Mouse (Mus musculus): ENCODE measurements around the gene Ppp1r16b. TPM values are rescaled to one million over a fixed set of nuclear protein-coding genes. Genes with fewer than 3 reads are reported as not detected.

Gene Ppp1r16b
- polyA plus RNA-seq, 1 experiment from 2014 or later, result 5.7 TPM

- no peak for ATAC-seq (ENCODE audit: insufficient number of reproducible peaks, low FRiP score, low TSS enrichment, low read depth)
- H3K4me2 ChIP-seq (replicated peaks), result peak overlapping the region; percentile 84
- H3K9me3 ChIP-seq (replicated peaks), result no peaks in the 10 kb centered on the region
- 0 out of 2 replicates have a peak overlapping the region, but pooled peaks have one; percentile 1 for H3K9ac ChIP-seq
- no peak overlapping the region for H3K27ac ChIP-seq (replicated peaks)
- H3K36me3 ChIP-seq, result no peaks in the 10 kb centered on the region
- peak overlapping the region; percentile 44 for H3K4me3 ChIP-seq (replicated peaks)
- peaks cover 35% of the 10 kb centered on the region for H3K4me1 ChIP-seq
- WGBS, result 11% methylated on average over 23 of the region's 23 CpGs
- H3K27me3 ChIP-seq, result peaks cover 58% of the 10 kb centered on the region
Observed at GRCm38 (mm10) chr2:158668433-158669010, 3.3 kb downstream of the Ppp1r16b start.

DNA sequence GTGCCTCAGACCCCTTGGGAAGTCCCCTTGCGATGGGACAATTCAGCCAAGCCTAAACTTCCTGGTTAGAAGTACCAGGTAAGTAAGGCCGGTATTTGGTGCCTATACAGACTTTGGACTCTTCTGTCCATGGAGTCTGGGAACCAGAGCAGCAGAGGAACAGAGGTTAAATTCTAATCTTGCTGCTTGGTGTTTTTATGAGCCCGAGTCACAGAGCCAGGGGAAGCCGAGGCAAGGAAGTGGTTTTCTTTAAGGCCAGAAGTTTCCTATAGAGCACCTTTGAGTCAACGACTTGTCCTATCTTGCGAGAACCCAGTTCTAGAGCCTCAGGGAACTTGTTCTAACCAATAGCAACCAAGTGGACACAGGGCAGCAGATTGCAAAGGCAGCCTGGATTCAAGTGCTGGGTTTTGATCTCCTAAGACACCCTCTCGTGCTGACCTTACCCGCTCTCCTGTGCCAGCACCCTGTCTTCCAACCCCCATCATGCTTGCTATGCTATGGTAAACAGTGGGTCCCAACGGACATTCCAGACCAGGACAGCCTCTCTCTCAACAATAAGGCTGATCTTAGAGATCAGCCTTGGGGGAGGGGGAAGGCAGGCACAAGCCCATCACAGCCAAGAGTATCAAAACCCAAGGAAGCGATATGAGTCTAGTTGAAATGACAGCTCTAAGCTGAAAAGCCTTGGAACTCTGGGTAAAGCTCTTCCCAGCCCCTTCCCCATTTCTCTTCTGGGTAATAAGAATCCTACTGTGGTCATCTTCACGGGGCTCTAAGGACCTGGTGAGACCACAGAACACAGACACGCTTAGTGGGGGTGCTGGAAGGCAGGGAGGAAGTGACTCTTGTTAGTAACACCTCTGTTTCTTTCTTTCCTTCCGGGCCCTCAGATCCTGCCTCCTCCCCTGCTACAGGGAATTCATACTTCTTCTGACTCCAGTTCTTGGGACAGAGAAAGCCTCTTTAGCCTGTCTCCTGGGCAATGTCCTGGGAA, 4.3 kb downstream of the Ppp1r16b start:
- Histone ChIP-seq H3K27me3 (peaks cover 58% of the 10 kb centered on the region), H3K9me3 (replicated peaks) (no peaks in the 10 kb centered on the region), H3K36me3 (no peaks in the 10 kb centered on the region), H3K4me1 (peaks cover 44% of the 10 kb centered on the region), H3K4me2 (replicated peaks) (0 out of 2 replicates have a peak overlapping the region, but pooled peaks have one; percentile 84), H3K27ac (replicated peaks) (no peak overlapping the region), H3K4me3 (replicated peaks) (no peak overlapping the region), H3K9ac (no peak overlapping the region)
- no peak for ATAC-seq (ENCODE audit: insufficient number of reproducible peaks, low FRiP score, low TSS enrichment, low read depth)
- WGBS, result 54% methylated on average over 13 of the region's 13 CpGs

DNA sequence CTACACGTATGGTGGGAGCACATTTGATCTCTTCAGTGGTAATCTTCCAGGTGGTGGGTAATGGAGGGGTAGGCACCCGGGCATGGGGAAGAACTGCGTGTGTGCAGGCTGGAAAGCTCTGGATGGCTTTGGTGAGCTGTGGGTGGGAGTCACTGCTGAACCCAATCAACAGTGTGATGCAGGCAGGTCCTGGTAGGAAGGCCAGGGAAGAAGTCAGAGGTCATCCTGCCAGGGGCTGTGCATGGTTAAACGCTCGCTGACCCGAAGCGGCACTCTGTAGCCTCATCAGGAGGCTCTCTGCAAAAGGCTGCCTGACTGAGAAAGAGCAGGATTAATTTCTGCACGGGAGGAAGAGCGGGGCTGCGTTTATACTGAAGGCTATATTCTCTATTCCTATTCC, 5.4 kb downstream of the Ppp1r16b start:
- peaks cover 57% of the 10 kb centered on the region for H3K27me3 ChIP-seq
- no peak overlapping the region for H3K27ac ChIP-seq (replicated peaks)
- H3K4me3 ChIP-seq (replicated peaks), result no peak overlapping the region
- H3K36me3 ChIP-seq, result no peaks in the 10 kb centered on the region
- H3K4me2 ChIP-seq (replicated peaks), result no peak overlapping the region
- no peaks in the 10 kb centered on the region for H3K9me3 ChIP-seq (replicated peaks)
- H3K9ac ChIP-seq, result no peak overlapping the region
- 27% methylated on average over 10 of the region's 10 CpGs for WGBS
- H3K4me1 ChIP-seq, result peaks cover 44% of the 10 kb centered on the region
- no peak for ATAC-seq (ENCODE audit: insufficient number of reproducible peaks, low FRiP score, low TSS enrichment, low read depth)

DNA sequence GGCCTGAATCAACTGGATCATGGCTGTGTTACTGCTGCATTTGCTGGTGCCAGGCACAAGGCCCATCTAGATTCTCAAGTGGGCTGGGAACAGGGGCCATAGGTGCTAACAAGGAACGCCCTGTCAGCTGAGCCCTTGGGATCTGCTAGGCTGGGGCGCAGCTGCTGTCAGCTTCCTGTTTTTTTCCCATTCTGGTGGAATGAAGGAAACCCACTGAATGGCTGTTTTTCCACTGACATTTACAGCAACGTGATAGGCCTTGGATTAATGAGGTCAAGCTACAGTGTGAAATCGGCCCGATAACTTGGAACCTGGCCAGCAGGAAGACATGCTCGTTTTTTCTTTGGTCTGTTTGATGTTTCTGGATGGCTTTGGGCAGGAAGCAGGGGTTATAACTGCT, 7.6 kb downstream of the Ppp1r16b start:
- WGBS, result 18% methylated on average over 6 of the region's 6 CpGs
- Histone ChIP-seq H3K9me3 (replicated peaks) (no peaks in the 10 kb centered on the region), H3K4me2 (replicated peaks) (no peak overlapping the region), H3K36me3 (no peaks in the 10 kb centered on the region), H3K27ac (replicated peaks) (no peak overlapping the region; the same call in 1 of the 2 replicates), H3K4me3 (replicated peaks) (no peak overlapping the region), H3K4me1 (peaks cover 30% of the 10 kb centered on the region), H3K27me3 (peaks cover 34% of the 10 kb centered on the region), H3K9ac (no peak overlapping the region)
- ATAC-seq (ENCODE audit: insufficient number of reproducible peaks, low FRiP score, low TSS enrichment, low read depth), result no peak

DNA sequence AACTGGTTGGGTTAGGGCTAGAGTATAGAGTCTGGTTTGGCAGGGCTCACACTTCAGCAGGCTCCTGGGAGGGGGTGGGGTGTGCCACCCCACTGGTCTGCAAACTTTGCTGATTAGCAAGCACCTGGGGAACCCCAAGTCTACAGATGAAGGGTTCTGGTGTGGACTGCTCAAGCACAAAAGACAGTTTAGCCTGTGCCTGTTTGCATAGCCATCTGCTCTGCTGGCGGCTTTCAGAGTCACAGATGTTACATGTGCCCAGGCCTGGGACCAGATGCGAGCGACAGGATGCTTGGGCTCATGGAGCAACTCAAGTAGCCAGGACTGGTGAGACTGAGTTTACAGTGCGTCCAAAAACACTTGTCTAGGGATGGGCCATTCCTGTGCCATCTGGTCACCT, 8.3 kb downstream of the Ppp1r16b start:
- Histone ChIP-seq H3K4me2 (replicated peaks) (no peak overlapping the region), H3K36me3 (no peaks in the 10 kb centered on the region), H3K9ac (no peak overlapping the region), H3K27ac (replicated peaks) (no peak overlapping the region), H3K9me3 (replicated peaks) (no peaks in the 10 kb centered on the region), H3K4me1 (peaks cover 24% of the 10 kb centered on the region), H3K4me3 (replicated peaks) (no peak overlapping the region), H3K27me3 (peaks cover 28% of the 10 kb centered on the region)
- WGBS, result 34% methylated on average over 4 of the region's 4 CpGs
- no peak for ATAC-seq (ENCODE audit: insufficient number of reproducible peaks, low FRiP score, low TSS enrichment, low read depth)

DNA sequence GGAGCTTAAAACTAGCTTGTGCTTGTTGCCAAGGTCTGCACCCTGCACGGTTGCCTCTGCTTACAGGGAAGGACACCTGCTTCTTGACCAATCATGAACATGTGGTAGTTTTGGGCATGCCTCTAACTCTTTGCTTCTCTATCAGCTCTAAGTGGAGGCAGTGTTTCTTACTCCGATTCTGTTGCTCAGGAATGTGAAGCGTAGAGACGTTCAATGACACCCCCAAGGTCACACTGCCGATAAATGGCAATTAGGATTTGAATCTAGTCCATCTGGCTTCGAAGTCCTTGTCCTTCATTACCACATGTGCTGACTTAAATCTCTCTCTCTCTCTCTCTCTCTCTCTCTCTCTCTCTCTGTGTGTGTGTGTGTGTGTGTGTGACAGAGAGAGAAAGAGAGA, 8.9 kb downstream of the Ppp1r16b start:
- H3K9me3 ChIP-seq (replicated peaks), result no peaks in the 10 kb centered on the region
- peaks cover 21% of the 10 kb centered on the region for H3K27me3 ChIP-seq
- WGBS, result 49% methylated on average over 6 of the region's 6 CpGs
- peaks cover 19% of the 10 kb centered on the region for H3K4me1 ChIP-seq
- no peak overlapping the region for H3K27ac ChIP-seq (replicated peaks)
- H3K4me3 ChIP-seq (replicated peaks), result no peak overlapping the region
- H3K4me2 ChIP-seq (replicated peaks), result no peak overlapping the region
- ATAC-seq (ENCODE audit: insufficient number of reproducible peaks, low FRiP score, low TSS enrichment, low read depth), result no peak
- H3K36me3 ChIP-seq, result no peaks in the 10 kb centered on the region
- H3K9ac ChIP-seq, result no peak overlapping the region

GRCm38 (mm10) chr2:158674759-158675158, 9.6 kb downstream of the Ppp1r16b start:
- no peaks in the 10 kb centered on the region for H3K36me3 ChIP-seq
- no peak overlapping the region for H3K27ac ChIP-seq (replicated peaks)
- ATAC-seq (ENCODE audit: insufficient number of reproducible peaks, low FRiP score, low TSS enrichment, low read depth), result no peak
- H3K27me3 ChIP-seq, result peaks cover 15% of the 10 kb centered on the region
- H3K4me3 ChIP-seq (replicated peaks), result no peak overlapping the region
- H3K9ac ChIP-seq, result no peak overlapping the region
- 83% methylated on average over 7 of the region's 7 CpGs for WGBS
- H3K4me2 ChIP-seq (replicated peaks), result no peak overlapping the region
- no peaks in the 10 kb centered on the region for H3K9me3 ChIP-seq (replicated peaks)
- peaks cover 19% of the 10 kb centered on the region for H3K4me1 ChIP-seq

- ATAC-seq (ENCODE audit: insufficient number of reproducible peaks, low FRiP score, low TSS enrichment, low read depth), result no peak
- no peak overlapping the region for H3K27ac ChIP-seq (replicated peaks)
- WGBS, result 64% methylated on average over 6 of the region's 6 CpGs
- H3K9ac ChIP-seq, result no peak overlapping the region
- H3K27me3 ChIP-seq, result peaks cover 11% of the 10 kb centered on the region
- no peak overlapping the region for H3K4me3 ChIP-seq (replicated peaks)
- H3K4me1 ChIP-seq, result peaks cover 19% of the 10 kb centered on the region
- no peak overlapping the region for H3K4me2 ChIP-seq (replicated peaks)
- H3K36me3 ChIP-seq, result no peaks in the 10 kb centered on the region
- no peaks in the 10 kb centered on the region for H3K9me3 ChIP-seq (replicated peaks)
Observed at GRCm38 (mm10) chr2:158675161-158675560, 10.0 kb downstream of the Ppp1r16b start.

DNA sequence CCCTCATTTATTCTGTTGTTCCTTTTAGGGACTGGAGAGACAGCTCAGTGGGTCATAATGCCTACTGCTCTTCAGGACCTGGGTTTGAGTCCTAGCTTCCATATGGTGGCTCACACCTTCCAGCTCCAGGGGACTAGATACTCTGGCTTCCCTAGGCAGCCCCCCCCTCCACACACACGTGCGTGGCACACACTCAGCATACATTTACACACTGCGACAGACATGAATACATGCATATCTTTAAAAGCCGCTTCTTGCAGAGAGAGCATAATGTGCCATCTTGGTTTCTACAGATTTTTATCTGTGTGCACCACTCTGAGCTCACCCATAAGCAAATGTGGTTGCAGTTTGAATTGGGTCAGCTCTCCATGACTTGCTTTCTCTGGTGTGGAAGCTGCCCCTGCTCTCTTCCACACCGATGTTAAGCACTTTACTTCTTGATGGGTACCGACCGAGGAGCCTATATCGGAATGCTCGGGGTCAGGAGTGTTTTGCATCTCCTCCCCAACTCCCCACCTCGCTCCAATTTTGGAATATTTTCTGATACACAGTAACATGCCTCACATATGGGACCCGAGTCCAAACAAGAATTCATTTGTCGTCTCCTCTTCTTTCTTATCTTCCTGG, 10.8 kb downstream of the Ppp1r16b start:
- 88% methylated on average over 12 of the region's 12 CpGs for WGBS
- no peak overlapping the region for H3K27ac ChIP-seq (replicated peaks)
- no peak for ATAC-seq (ENCODE audit: insufficient number of reproducible peaks, low FRiP score, low TSS enrichment, low read depth)
- no peaks in the 10 kb centered on the region for H3K36me3 ChIP-seq
- H3K9me3 ChIP-seq (replicated peaks), result no peaks in the 10 kb centered on the region
- H3K9ac ChIP-seq, result no peak overlapping the region
- H3K4me1 ChIP-seq, result peaks cover 19% of the 10 kb centered on the region
- no peak overlapping the region for H3K4me3 ChIP-seq (replicated peaks)
- no peak overlapping the region for H3K4me2 ChIP-seq (replicated peaks)
- 0 out of 2 replicates have a peak, but pooled peaks cover 4% of the 10 kb centered on the region for H3K27me3 ChIP-seq

DNA sequence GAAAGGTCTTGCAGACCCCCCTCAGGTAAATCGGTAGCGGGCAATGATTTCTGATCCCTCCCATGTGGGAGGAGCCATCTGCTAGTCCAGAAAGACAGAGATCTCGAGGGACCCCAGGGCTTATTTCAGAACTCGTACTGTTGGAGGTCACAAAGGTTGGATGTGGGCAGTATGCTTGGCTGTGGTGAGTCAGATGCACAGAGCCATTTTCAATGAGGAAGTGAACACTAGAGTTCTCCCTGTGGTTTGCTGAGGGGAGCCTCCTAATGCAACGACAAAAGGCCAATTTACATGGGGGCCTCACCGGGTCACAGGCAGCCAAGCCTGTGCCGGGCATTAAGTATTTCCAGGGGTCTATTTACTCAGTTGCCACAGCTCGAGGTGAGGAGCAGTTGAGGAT, 12.7 kb downstream of the Ppp1r16b start:
- Histone ChIP-seq H3K4me1 (peaks cover 15% of the 10 kb centered on the region), H3K4me2 (replicated peaks) (no peak overlapping the region)
- ATAC-seq (ENCODE audit: insufficient number of reproducible peaks, low FRiP score, low TSS enrichment, low read depth), result no peak

GRCm38 (mm10) chr2:158679091-158679490, 13.9 kb downstream of the Ppp1r16b start:
- H3K4me3 ChIP-seq (replicated peaks), result no peak overlapping the region
- no peak overlapping the region for H3K4me2 ChIP-seq (replicated peaks)
- no peak overlapping the region for H3K27ac ChIP-seq (replicated peaks)
- H3K36me3 ChIP-seq, result no peaks in the 10 kb centered on the region
- H3K9ac ChIP-seq, result no peak overlapping the region
- no peaks in the 10 kb centered on the region for H3K9me3 ChIP-seq (replicated peaks)
- H3K4me1 ChIP-seq, result peaks cover 4% of the 10 kb centered on the region; the same call in 1 of the 2 replicates
- WGBS, result 94% methylated on average over 7 of the region's 7 CpGs
- ATAC-seq (ENCODE audit: insufficient number of reproducible peaks, low FRiP score, low TSS enrichment, low read depth), result no peak
- no peaks in the 10 kb centered on the region for H3K27me3 ChIP-seq

More for the DNA sequence above, 12.7 kb downstream of the Ppp1r16b start:
- Histone ChIP-seq H3K27ac (replicated peaks) (no peak overlapping the region), H3K9ac (no peak overlapping the region), H3K4me3 (replicated peaks) (no peak overlapping the region), H3K36me3 (no peaks in the 10 kb centered on the region), H3K27me3 (no peaks in the 10 kb centered on the region), H3K9me3 (replicated peaks) (no peaks in the 10 kb centered on the region)
- WGBS, result 60% methylated on average over 8 of the region's 8 CpGs
